Mouse (Mus musculus) layer of hippocampus, adult 9-11 months (tissue): Measurements from ENCODE around the gene Ghrhr.

Experiments
- DNase-seq: peaks from one replicate; pipeline ENCODE4 v3.0.0; 2022

Gene Ghrhr

GRCm38 (mm10) chr6:55354456-55355117, 21.5 kb upstream of the Ghrhr start:
- no peak for DNase-seq

DNA sequence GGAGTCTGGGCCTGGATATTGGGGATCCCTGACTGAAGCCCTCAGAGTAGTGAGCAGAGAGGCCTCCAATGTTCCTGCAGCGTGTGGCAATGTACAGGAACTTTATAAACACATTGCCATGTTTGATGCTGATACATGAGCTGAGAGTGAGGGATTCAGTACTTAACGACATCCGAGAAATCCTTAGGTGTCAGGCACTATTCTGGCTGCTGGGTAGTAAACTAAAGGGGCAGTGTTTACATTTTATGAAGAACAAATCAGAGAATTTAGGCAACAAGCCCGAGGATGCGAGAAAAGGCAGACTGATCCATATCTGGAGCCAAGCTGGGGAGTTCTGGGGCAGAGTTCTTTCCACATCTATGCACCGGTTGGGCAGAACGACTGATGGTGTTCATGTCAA, 20.5 kb upstream of the Ghrhr start:
- DNase-seq = no peak

- DNase-seq = no peak
These were observed 19.9 kb upstream of the Ghrhr start for GRCm38 (mm10) chr6:55356017-55356703.

DNA sequence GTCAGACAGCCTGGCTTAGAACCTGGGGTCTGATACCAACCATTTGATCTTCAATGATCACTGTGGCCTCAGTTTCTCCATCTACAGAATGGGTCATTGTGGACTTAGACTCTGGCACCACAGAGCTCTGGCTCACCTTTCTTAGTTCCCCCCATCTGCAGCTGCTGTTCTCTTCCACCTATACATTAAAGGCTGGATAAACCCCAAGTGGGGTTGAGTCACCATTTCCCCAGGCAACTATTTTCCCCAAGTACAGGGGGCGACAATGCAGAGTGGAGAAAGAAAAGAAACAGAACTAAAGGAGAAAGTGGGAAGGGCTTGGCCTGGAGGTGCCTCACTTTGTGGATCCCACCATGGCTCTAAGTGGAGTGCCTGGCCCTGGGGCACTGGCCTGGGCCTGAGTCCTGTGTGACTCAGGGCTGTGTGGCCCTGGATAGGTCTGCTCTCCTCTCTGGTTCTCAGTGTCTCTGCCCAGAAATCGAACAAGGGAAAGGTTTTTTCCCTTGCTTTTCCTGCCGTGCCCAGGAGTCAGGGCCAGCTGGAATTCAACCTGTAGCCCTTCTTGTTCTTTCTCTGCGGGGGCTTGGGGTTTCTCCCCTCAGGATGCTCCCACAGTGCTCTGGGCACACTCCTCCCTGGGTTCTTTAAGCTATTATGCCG, 19.0 kb upstream of the Ghrhr start:
- DNase-seq = no peak

DNA sequence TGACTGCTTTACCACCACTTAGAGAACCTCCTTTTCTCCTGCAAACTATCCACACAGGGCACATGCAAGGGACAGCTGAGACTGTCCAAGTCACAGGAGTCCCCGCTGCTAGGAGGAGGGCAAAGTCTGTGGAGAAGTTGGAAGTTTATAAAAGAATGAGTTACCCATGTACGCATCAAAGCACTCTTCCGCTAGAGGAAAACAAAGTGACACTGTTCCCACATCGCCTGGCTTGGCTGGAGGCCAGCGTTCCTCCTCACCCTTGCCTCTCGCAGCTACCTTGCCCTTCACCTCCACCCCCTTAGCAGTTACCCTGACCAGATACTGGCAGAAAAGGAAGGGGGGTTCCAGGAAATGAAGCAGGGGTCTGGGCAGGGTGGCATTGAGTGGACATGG, 18.5 kb upstream of the Ghrhr start:
- no peak for DNase-seq

DNA sequence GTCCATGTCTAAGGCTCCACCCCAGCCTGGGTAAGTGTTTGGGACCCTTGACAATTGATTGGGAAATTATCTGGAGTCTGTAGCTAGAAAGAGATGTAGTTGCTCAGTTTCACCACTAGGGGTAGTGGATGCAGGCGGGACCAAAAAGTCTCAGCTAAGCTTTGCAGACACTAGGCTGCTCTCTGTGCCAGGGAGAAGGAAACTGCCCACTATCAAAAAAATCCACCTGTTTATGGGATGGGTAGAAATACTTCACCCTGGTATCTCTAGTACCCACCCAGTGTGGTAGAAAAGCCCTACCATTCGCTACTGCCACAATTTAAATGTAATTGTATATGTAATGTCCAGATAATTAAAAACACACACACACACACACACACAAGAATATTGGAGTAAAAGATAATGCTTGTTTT, 17.4 kb upstream of the Ghrhr start:
- no peak for DNase-seq

DNA sequence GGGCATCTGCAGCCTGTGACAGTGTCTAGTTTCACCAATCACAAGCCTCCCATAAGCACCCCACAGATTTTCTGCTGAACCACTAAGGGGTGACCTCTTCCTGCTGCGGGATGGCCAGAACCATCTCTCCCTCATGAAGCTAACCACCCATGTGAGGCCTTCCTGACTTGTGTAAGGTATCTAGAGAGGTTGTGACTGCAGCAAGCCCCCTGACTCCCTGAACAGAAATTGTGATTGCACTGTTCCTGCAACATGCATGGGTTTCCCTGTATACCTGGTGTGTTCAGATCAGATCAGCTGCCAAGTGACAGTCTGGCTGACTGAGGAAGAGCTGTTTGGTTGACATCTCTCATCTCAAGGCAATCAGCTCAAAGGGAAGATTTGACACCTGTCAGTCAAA, 13.4 kb upstream of the Ghrhr start:
- no peak for DNase-seq

DNA sequence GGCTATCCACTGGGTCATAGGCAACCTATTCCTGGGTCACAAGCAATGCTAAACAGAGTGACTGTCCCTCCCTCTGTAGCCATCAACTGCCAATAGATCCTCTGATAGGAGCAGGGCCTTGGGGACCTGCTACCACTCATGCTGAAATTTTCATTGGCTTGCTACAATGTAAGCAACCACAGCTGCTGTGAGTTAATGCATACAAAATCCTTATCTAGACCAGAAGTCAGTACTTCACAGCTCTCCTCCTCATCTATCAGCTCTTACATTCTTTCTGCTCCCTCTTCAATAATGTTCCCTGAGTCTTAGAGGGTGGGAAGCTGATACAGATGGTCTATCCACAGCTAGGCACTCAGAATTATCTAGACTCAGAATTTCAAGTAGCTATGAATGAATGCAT, 9.0 kb upstream of the Ghrhr start:
- DNase-seq = no peak

GRCm38 (mm10) chr6:55370831-55371230, 5.3 kb upstream of the Ghrhr start:
- no peak for DNase-seq

DNA sequence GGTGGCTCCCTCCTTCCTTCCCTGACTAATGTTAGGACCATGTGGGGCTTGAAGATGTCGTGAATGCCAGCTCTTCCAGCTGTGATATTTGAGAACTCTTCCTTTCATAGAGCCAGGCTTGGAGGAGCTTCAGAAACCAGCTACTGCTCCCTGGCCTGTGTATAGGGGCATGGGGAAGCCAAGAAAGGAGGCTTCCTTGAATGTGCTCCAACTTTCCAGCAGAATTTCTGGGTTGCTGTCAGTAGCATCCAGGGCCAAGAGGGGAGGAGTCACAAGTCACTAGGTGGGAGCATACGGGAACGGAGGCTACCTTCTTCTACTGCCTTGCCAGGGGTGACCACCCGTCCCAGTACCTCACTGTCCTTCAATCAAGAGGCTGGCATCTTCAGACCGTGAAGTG, 416 bp downstream of the Ghrhr start:
- no peak for DNase-seq

DNA sequence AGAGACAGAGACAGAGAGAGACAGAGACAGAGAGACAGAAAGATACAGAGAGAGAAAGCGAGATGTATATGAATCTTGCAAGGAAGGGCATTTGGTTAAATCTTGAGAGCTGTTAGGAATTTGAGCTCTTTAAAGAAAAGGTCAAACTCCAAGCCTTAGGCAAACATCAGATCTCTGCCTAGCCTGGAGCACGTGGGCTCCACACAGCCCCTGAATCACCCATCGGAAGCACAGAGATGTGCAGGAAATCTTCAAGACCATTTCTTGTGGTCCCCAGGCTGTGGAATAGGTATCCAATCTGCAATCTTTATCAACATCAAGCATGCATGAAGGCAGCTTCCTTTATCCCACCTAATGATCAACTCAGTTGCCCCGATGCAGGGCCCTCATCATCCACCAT, 1.4 kb downstream of the Ghrhr start:
- no peak for DNase-seq

DNA sequence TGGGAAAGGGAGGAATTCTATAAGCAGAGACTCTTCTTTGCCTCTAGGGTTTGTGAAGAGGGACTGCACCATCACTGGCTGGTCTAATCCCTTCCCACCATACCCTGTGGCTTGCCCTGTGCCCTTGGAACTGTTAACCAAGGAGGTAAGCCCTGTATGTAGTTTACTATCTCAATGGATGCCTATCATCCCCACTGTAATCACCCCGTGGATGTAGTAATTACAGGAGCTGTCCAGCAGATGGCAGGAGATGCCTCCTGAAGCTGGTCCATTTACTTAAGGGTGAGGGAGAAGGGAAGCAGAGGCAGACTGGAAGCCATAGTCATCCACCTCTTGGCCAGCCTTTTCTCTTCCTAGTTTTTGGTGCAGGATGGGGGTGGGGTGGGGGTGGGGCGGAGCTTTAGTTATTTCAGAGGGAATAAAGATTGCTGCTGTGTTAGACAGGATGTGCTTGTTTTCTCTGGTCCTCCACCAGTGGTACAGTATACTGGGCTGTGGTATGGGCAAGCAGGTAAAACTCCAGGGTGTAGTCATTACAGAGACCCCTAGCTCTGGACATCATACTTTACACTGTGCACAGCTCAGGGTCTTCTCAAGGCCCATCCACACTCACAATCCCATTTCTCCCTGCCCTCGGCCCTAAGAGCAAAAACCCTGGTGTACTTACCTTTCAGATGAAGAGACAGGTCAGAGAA, 3.7 kb downstream of the Ghrhr start:
- peak; percentile 48 for DNase-seq

DNA sequence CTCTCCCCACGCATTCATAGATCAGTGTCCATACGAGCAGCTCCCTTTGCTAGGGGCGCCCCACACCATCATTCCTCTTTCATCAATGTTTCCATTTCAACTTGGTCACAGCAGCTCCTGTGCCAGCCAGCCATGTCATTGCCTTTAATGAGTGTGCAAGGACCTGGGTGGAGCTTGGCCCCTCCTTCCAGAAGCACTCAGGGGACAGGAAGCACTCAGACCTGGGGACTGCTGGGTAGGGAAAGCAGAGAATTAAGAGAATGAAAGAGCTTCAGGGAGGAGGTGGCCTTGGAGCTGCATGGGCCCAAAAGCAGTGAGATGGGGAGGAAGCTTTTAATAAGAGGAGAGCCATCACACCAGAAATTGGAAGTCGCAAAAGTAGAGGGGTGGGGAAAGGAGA, 5.9 kb downstream of the Ghrhr start:
- no peak for DNase-seq

DNA sequence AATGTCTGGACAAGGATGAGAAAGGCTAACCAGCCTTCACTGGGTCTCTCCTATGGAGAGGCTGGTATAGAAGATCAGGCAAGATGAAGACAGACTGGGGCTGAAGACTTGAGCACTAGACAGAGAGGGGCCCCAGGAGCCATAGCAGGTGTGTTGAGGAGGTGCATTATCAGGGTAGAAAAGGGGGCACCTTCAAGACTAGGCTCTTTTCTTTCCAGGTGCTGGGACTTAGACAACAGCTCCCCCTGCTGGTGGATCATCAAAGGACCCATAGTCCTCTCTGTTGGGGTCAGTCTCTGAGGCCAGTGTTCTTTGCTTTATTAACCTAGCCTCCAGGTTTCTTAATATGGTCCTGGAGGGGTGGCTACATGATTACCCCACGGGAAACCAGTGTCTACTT, 7.8 kb downstream of the Ghrhr start:
- no peak for DNase-seq

GRCm38 (mm10) chr6:55384356-55384951, 8.4 kb downstream of the Ghrhr start:
- DNase-seq = no peak

DNA sequence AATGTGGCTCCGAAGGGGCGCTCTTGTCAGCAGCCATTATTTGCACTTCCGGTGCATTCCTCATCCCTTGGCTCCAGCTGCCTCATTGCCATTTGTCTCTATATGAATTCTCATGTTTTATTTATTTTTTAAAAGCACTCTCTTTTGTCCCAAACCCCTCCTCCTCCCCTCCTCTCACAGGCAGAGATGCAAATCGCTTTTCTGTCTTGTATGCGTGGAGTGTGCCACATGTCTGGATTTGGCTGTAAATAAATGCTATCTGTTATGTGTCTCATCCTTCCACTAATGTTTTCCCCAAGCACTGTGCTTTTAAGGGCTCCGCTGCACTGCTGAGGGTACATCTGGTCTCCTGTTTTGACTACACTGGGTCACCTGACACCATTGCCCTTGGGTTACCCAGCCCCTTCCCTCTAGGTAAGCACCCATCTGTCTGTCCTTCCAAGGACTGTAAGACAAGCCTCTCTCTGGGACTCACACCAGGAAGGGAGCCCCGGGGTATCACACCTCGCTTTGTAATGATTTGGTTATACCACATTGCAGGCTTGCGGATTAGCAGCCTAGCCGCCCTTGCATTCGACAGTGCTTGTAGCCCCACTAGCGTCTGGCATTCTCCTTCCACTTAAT, 12.6 kb downstream of the Ghrhr start:
- DNase-seq = no peak

DNA sequence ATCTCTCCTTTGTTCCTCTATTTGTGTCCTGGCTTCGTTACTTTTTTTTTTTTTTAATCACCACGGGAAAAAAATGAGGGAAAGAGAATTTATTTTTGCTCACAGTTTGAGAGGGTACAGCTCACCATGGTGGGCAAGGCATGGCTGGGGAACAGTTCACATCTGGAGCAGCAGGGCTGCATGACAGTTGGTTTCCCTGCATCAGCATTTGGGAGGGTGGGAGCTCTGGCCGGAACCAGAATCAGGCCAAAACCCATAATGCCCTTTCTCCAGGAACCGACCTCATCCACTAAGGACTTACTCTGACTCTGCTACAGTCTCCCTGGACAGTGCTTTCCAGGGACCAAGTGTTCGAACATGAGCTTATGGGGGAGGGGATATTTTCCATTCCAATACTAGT, 13.2 kb downstream of the Ghrhr start:
- no peak for DNase-seq

- no peak for DNase-seq
These were observed 15.7 kb downstream of the Ghrhr start for GRCm38 (mm10) chr6:55391814-55392213.

GRCm38 (mm10) chr6:55392453-55392852, 16.4 kb downstream of the Ghrhr start:
- DNase-seq = peak; percentile 40

DNA sequence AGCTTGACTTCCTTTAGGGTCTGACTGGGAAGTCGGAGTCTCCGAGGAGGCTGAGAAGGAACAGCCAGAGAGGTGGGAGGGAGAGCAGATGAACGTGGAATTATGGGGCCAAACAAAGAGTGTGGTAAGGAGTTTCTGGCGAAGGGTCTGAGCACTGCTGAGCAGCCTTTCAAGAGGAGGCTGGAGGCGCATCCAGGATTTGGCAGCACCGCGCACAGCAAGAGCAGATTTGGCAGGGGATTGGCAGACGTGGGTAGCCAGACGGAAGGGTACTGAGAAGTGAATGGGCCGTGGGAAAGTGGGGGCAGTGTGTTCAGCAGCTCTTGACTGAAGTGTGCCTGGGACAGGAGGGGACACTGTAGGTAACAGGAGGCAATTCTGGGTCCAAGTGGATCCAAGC, 18.8 kb downstream of the Ghrhr start:
- DNase-seq = peak; percentile 85

GRCm38 (mm10) chr6:55396176-55396575, 20.1 kb downstream of the Ghrhr start:
- DNase-seq = peak; percentile 67

DNA sequence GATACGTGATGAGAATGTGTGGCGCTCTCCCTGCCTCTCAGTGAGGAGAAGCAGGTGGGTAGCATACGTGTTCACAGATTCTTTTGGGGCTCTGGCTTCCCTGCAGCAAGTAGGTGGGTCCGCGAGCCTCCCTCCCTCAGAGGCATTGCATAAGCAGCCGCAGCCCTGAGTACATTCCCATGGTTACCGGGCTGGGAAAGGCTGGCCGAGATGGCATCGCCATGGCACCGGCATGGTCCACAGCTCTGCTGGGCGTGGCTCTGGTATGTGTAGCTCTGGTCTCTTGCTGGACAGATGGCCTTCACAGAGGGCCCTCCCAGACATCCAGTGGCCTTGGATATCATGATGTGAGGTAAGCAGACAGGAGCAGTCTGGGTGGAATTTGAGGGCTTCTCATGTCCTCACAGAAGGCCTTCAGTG, 20.5 kb downstream of the Ghrhr start:
- peak; percentile 88 for DNase-seq
